Mouse (Mus musculus): ENCODE measurements around the gene Appl2. TPM values are rescaled to one million over a fixed set of nuclear protein-coding genes. Genes with fewer than 3 reads are reported as not detected.

Appl2 gene
- polyA plus RNA-seq, 1 experiment = 30.7 TPM

DNA sequence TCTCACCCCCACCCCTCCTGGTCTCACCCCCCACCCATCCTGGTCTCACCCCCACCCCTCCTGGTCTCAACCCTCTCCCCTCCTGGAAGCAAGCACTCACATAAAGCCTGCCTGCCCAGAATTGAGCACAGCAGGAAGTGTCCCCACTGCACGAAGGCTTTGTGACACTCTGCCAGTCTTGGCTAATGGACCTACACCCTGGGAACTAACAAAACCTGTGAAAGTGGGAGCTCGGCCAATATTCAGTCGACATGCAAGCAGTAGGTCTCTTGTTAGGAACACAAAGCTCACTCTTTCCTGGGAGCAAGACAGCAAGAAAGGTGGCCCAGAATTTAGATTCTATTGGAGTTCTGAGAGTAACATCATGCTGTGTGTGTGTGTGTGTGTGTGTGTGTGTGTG is 17.6 kb downstream of the Appl2 start:
- Histone ChIP-seq H3K27me3 (ENCODE audit: control insufficient read depth, insufficient read depth, low read length) (no peaks in the 10 kb centered on the region), H3K27ac (ENCODE audit: control insufficient read depth, insufficient read depth, low read depth, low read length) (no peak overlapping the region), H3K4me3 (ENCODE audit: control insufficient read depth, low read depth, low read length) (no peak overlapping the region), H3K4me1 (ENCODE audit: control insufficient read depth, insufficient read depth, low read length) (no peaks in the 10 kb centered on the region), H3K36me3 (ENCODE audit: control insufficient read depth, insufficient read depth, low read length) (no peaks in the 10 kb centered on the region)
- no peak for TF ChIP-seq CTCF (IDR thresholded peaks at IDR 0.05; ENCODE audit: control insufficient read depth, insufficient read depth, insufficient replicate concordance, low read depth, low read length)
- no peak for TF ChIP-seq POLR2A (IDR thresholded peaks at IDR 0.05; ENCODE audit: control insufficient read depth, low read depth, low read length)

- no peaks in the 10 kb centered on the region for H3K4me1 ChIP-seq (ENCODE audit: control insufficient read depth, insufficient read depth, low read length)
- no peak overlapping the region for H3K4me3 ChIP-seq (ENCODE audit: control insufficient read depth, low read depth, low read length)
- no peak overlapping the region for H3K27ac ChIP-seq (ENCODE audit: control insufficient read depth, insufficient read depth, low read depth, low read length)
- H3K36me3 ChIP-seq (ENCODE audit: control insufficient read depth, insufficient read depth, low read length) = no peaks in the 10 kb centered on the region
- no peak for TF ChIP-seq POLR2A (IDR thresholded peaks at IDR 0.05; ENCODE audit: control insufficient read depth, low read depth, low read length)
- no peak for TF ChIP-seq CTCF (IDR thresholded peaks at IDR 0.05; ENCODE audit: control insufficient read depth, insufficient read depth, insufficient replicate concordance, low read depth, low read length)
- no peaks in the 10 kb centered on the region for H3K27me3 ChIP-seq (ENCODE audit: control insufficient read depth, insufficient read depth, low read length)
Measured at GRCm38 (mm10) chr10:83629878-83630277, 18.7 kb downstream of the Appl2 start.

DNA sequence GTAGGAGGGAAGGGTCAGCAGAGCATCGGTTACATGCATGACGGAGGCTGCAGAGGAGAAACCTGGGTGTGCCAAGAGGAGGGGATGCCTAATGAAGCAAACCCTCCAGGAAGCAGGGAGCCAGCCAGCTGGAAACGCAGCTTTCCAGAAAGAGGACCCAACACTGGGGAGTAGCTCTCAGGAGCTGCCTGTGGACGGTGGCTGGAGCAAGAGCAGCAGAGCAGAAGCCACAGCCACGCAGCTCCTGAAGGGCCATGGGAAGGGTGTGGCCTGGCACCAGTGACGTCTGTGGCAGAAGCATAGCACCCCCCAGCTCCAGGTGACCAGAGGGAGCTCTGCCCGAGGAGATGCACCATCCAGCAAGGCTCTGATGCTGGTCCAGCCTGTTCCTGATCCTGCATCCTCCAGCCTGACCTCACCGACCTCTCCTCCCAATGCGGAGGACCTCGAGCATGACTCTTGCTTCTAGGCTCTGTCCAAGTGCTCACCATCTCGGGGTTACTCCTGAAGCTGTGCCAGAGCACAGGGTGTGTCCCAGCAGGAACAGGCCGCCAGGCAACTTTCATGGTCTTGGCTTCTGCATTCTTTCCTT is 19.3 kb downstream of the Appl2 start:
- TF ChIP-seq POLR2A (IDR thresholded peaks at IDR 0.05; ENCODE audit: control insufficient read depth, low read depth, low read length) (no peak), CTCF (IDR thresholded peaks at IDR 0.05; ENCODE audit: control insufficient read depth, insufficient read depth, insufficient replicate concordance, low read depth, low read length) (no peak)
- no peaks in the 10 kb centered on the region for H3K36me3 ChIP-seq (ENCODE audit: control insufficient read depth, insufficient read depth, low read length)
- no peaks in the 10 kb centered on the region for H3K27me3 ChIP-seq (ENCODE audit: control insufficient read depth, insufficient read depth, low read length)
- H3K4me1 ChIP-seq (ENCODE audit: control insufficient read depth, insufficient read depth, low read length) = no peaks in the 10 kb centered on the region
- H3K27ac ChIP-seq (ENCODE audit: control insufficient read depth, insufficient read depth, low read depth, low read length) = no peak overlapping the region
- H3K4me3 ChIP-seq (ENCODE audit: control insufficient read depth, low read depth, low read length) = no peak overlapping the region

- H3K4me1 ChIP-seq (ENCODE audit: control insufficient read depth, insufficient read depth, low read length) = no peaks in the 10 kb centered on the region
- TF ChIP-seq POLR2A (IDR thresholded peaks at IDR 0.05; ENCODE audit: control insufficient read depth, low read depth, low read length) (no peak), CTCF (IDR thresholded peaks at IDR 0.05; ENCODE audit: control insufficient read depth, insufficient read depth, insufficient replicate concordance, low read depth, low read length) (no peak)
- H3K27ac ChIP-seq (ENCODE audit: control insufficient read depth, insufficient read depth, low read depth, low read length) = no peak overlapping the region
- no peaks in the 10 kb centered on the region for H3K27me3 ChIP-seq (ENCODE audit: control insufficient read depth, insufficient read depth, low read length)
- no peak overlapping the region for H3K4me3 ChIP-seq (ENCODE audit: control insufficient read depth, low read depth, low read length)
- no peaks in the 10 kb centered on the region for H3K36me3 ChIP-seq (ENCODE audit: control insufficient read depth, insufficient read depth, low read length)
Measured at GRCm38 (mm10) chr10:83628241-83628640, 20.3 kb downstream of the Appl2 start.

DNA sequence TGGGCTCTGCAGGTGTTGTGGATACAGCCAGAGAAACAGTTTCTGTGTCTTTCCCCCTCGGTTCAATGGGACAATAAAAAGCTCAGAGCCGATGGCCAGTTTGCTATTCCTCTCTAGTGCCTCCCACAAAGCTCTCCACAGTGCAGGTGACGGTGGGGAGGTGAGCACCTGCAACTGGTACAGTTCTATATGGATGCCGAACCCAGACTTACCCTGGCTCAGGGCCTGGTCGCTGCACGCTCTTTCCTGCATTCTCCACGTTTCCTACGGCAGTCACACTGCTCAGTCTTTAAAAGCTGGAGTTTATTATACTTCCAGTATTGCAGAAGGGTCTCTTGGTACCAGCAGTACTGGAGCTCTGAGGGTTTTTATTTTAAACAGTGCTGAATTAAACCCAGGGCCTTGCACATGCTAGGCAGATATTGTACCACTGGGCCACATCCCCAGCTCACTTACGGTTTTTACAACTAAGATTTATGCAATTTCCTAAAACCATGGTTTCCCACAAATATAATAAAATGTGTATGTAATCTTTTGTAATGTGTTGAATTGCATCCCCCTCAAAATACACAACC is 21.3 kb downstream of the Appl2 start:
- Histone ChIP-seq H3K36me3 (ENCODE audit: control insufficient read depth, insufficient read depth, low read length) (no peaks in the 10 kb centered on the region), H3K27me3 (ENCODE audit: control insufficient read depth, insufficient read depth, low read length) (no peaks in the 10 kb centered on the region), H3K4me3 (ENCODE audit: control insufficient read depth, low read depth, low read length) (no peak overlapping the region), H3K4me1 (ENCODE audit: control insufficient read depth, insufficient read depth, low read length) (no peaks in the 10 kb centered on the region), H3K27ac (ENCODE audit: control insufficient read depth, insufficient read depth, low read depth, low read length) (no peak overlapping the region)
- TF ChIP-seq POLR2A (IDR thresholded peaks at IDR 0.05; ENCODE audit: control insufficient read depth, low read depth, low read length) (no peak), CTCF (IDR thresholded peaks at IDR 0.05; ENCODE audit: control insufficient read depth, insufficient read depth, insufficient replicate concordance, low read depth, low read length) (no peak)

DNA sequence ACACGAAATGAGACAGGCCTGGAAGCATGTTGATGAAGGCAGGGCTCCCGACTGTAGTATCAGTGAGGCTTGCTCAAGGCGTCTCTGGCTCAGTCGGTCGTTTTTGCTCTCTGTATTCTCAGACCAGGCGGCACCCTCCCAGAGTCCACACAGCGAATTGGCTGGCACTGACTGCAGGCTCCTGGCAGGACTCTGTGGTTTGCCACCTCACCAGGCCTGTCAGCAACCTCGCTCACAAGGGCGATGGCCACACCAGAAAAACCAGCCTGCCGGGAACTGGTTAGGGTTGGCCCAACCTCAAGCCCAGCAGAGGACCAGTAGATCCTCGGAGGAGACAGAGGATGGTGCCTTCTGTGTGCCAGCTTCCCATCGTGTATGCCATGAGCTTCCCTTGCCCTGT is 23.7 kb downstream of the Appl2 start:
- H3K4me1 ChIP-seq (ENCODE audit: control insufficient read depth, insufficient read depth, low read length) = peaks cover 5% of the 10 kb centered on the region; the same call in 1 of the 2 replicates
- TF ChIP-seq POLR2A (IDR thresholded peaks at IDR 0.05; ENCODE audit: control insufficient read depth, low read depth, low read length) (no peak), CTCF (IDR thresholded peaks at IDR 0.05; ENCODE audit: control insufficient read depth, insufficient read depth, insufficient replicate concordance, low read depth, low read length) (no peak)
- H3K4me3 ChIP-seq (ENCODE audit: control insufficient read depth, low read depth, low read length) = no peak overlapping the region
- no peaks in the 10 kb centered on the region for H3K27me3 ChIP-seq (ENCODE audit: control insufficient read depth, insufficient read depth, low read length)
- H3K27ac ChIP-seq (ENCODE audit: control insufficient read depth, insufficient read depth, low read depth, low read length) = no peak overlapping the region
- H3K36me3 ChIP-seq (ENCODE audit: control insufficient read depth, insufficient read depth, low read length) = no peaks in the 10 kb centered on the region; the same call in 1 of the 2 replicates

DNA sequence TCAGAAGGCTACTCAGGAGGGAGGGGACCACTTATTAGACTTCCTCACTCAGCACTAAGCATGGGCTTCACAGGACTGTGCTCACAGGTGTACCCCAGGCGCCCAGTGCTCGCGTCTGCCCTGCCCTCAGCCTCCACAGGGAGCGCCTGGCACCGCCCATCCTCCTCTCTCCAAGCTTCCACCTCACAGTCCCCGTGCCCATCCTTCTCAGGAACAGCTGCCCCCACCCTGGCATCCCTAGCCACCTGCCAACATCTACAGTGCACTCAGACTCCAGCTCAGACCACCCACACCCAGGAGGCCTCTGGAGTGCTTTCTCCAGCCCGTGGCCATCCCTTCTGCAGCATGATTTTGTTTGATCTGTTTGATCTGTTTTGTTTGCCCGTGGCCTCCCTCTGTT is 24.5 kb downstream of the Appl2 start:
- H3K27me3 ChIP-seq (ENCODE audit: control insufficient read depth, insufficient read depth, low read length) = no peaks in the 10 kb centered on the region
- H3K27ac ChIP-seq (ENCODE audit: control insufficient read depth, insufficient read depth, low read depth, low read length) = no peak overlapping the region
- TF ChIP-seq POLR2A (IDR thresholded peaks at IDR 0.05; ENCODE audit: control insufficient read depth, low read depth, low read length) = no peak
- TF ChIP-seq CTCF (IDR thresholded peaks at IDR 0.05; ENCODE audit: control insufficient read depth, insufficient read depth, insufficient replicate concordance, low read depth, low read length) = no peak
- no peaks in the 10 kb centered on the region; the same call in 1 of the 2 replicates for H3K36me3 ChIP-seq (ENCODE audit: control insufficient read depth, insufficient read depth, low read length)
- peaks cover 5% of the 10 kb centered on the region; the same call in 1 of the 2 replicates for H3K4me1 ChIP-seq (ENCODE audit: control insufficient read depth, insufficient read depth, low read length)
- no peak overlapping the region for H3K4me3 ChIP-seq (ENCODE audit: control insufficient read depth, low read depth, low read length)

Measured in testis, adult 2 months (tissue).